Comparison of ENCODE assay signal across 26 mouse cellular contexts in the genomic region with DNA sequence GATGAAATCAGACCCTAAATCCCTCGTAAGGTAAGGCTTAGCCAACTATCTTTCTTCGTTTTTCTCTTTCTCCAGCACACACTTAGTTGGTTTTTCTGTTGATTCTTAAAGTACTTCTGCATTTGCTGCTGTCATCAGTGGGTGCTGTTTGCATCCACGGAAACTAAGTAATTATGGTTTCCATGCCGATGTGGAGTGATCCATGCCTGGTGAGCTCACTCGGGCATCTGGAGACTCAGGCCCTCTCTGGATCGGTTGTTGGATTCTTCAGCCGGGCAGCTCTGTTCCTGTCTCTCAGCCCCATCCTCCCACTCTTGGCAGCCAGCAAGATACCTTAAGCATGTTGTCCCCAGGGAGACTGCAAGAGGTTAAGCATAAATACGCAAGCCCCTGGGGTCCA.
A peak's percentile ranks its signal among the peaks of the same experiment; 100 is the strongest.
DNase-seq lines count a peak whose midpoint lies in the region; ATAC-seq and TF ChIP-seq lines count a peak whose summit lies in the region.
"Had no signal": no experiment of that assay in that cellular context is flagged by ENCODE, and none has a peak within 500 bp of the region (broad histone marks: within the 10 kb centered on the region; RNA-seq: fewer than 3 reads in every experiment).

No protein-coding gene starts in this region.

- H3K4me3 ChIP-seq in forebrain, postnatal 0 days (ENCODE audit: low read depth, low read length): no peak overlapping the region
- no peak overlapping the region for H3K4me3 ChIP-seq in forebrain, embryonic 13.5 days
- no peak overlapping the region for H3K4me3 ChIP-seq in CH12.LX (replicated peaks in 1 of 3; ENCODE audit: low read depth in 2 of 3, low read length in 2 of 3, poor library complexity in 1 of 3)
- H3K4me3 ChIP-seq in lung, postnatal 0 days (ENCODE audit: low read depth, low read length): no peak overlapping the region
- H3K4me3 ChIP-seq in midbrain, embryonic 16.5 days (ENCODE audit: low read depth, low read length): no peak overlapping the region
- H3K4me3 ChIP-seq: embryonic facial prominence, embryonic 12.5 days; erythroblast, embryonic 14.5 days; forebrain, embryonic 12.5 days; heart, adult 2 months; heart, embryonic 10.5 days; heart, embryonic 13.5 days; hindbrain, embryonic 12.5 days; hindbrain, embryonic 15.5 days; intestine, embryonic 15.5 days had no signal

- TF ChIP-seq EP300 in CH12.LX (IDR thresholded peaks at IDR 0.05; ENCODE audit: low read length): no peak
- TF ChIP-seq EP300 in lung, postnatal 0 days (IDR thresholded peaks at IDR 0.05): no peak

- H3K27ac ChIP-seq in forebrain, postnatal 0 days (ENCODE audit: low read depth, low read length): no peak overlapping the region
- no peak overlapping the region for H3K27ac ChIP-seq in forebrain, embryonic 13.5 days
- H3K27ac ChIP-seq in CH12.LX (ENCODE audit: insufficient read depth, low read depth): no peak overlapping the region
- no peak overlapping the region for H3K27ac ChIP-seq in lung, postnatal 0 days (ENCODE audit: low read length)
- H3K27ac ChIP-seq in midbrain, embryonic 16.5 days (ENCODE audit: low read length): no peak overlapping the region
- H3K27ac ChIP-seq: embryonic facial prominence, embryonic 12.5 days; forebrain, embryonic 12.5 days; heart, adult 2 months; heart, embryonic 10.5 days; heart, embryonic 13.5 days; hindbrain, embryonic 12.5 days; hindbrain, embryonic 15.5 days; intestine, embryonic 15.5 days had no signal

- 60% methylated on average over 8 of the region's 8 CpGs for WGBS in forebrain, postnatal 0 days
- WGBS in forebrain, embryonic 13.5 days: 78% methylated on average over 8 of the region's 8 CpGs
- WGBS in lung, postnatal 0 days: 80% methylated on average over 8 of the region's 8 CpGs
- WGBS in midbrain, embryonic 16.5 days: 72% methylated on average over 8 of the region's 8 CpGs

- peak; percentile 74 for ATAC-seq in forebrain, postnatal 0 days
- ATAC-seq in forebrain, embryonic 13.5 days: no peak
- no peak for ATAC-seq in lung, postnatal 0 days
- no peak for ATAC-seq in midbrain, embryonic 16.5 days
- ATAC-seq: CD4-positive, CD25-positive, alpha-beta regulatory T cell, adult 4 months; intestine, embryonic 15.5 days; Patski had no signal

- no peaks in the 10 kb centered on the region for H3K36me3 ChIP-seq in forebrain, postnatal 0 days (ENCODE audit: insufficient read depth)
- H3K36me3 ChIP-seq in forebrain, embryonic 13.5 days (ENCODE audit: poor library complexity, severe bottlenecking): no peaks in the 10 kb centered on the region
- H3K36me3 ChIP-seq in CH12.LX (replicated peaks in 1 of 2; ENCODE audit: control insufficient read depth in 1 of 2, insufficient read depth in 1 of 2, low read length in 1 of 2): no peaks in the 10 kb centered on the region
- no peaks in the 10 kb centered on the region for H3K36me3 ChIP-seq in lung, postnatal 0 days (ENCODE audit: insufficient read depth, low read length)
- H3K36me3 ChIP-seq in midbrain, embryonic 16.5 days (ENCODE audit: control insufficient read depth, insufficient read depth, low read length): no peaks in the 10 kb centered on the region
- H3K36me3 ChIP-seq: embryonic facial prominence, embryonic 12.5 days; forebrain, embryonic 12.5 days; heart, embryonic 10.5 days; heart, embryonic 13.5 days; hindbrain, embryonic 12.5 days; hindbrain, embryonic 15.5 days; intestine, embryonic 15.5 days had no signal

- no peak for TF ChIP-seq RAD21 in CH12.LX (IDR thresholded peaks at IDR 0.05; ENCODE audit: low read depth, low read length)

- TF ChIP-seq CTCF in forebrain, postnatal 0 days (IDR thresholded peaks at IDR 0.05; ENCODE audit: low read depth): no peak
- no peak for TF ChIP-seq CTCF in CH12.LX (conservative IDR thresholded peaks at IDR 0.05 in 1 of 2, IDR thresholded peaks at IDR 0.05 in 1 of 2; ENCODE audit: low read depth in 2 of 2, low read length in 2 of 2)
- TF ChIP-seq CTCF in lung, postnatal 0 days (IDR thresholded peaks at IDR 0.05): no peak

- no peak for TF ChIP-seq POLR2A in CH12.LX (IDR thresholded peaks at IDR 0.05; ENCODE audit: low read depth, low read length)

- H3K79me2 ChIP-seq in CH12.LX (replicated peaks; ENCODE audit: control insufficient read depth, extremely low read depth, insufficient read depth, poor library complexity, severe bottlenecking): no peaks in the 10 kb centered on the region

- no peaks in the 10 kb centered on the region for H3K4me1 ChIP-seq in forebrain, postnatal 0 days (ENCODE audit: insufficient read depth)
- no peaks in the 10 kb centered on the region for H3K4me1 ChIP-seq in forebrain, embryonic 13.5 days
- peaks cover 15 to 34% of the 10 kb centered on the region in 2 experiments for H3K4me1 ChIP-seq in CH12.LX (ENCODE audit: control insufficient read depth in 1 of 2, insufficient read depth in 2 of 2)
- H3K4me1 ChIP-seq in lung, postnatal 0 days (ENCODE audit: insufficient read depth, low read depth, low read length): no peaks in the 10 kb centered on the region
- H3K4me1 ChIP-seq in midbrain, embryonic 16.5 days (ENCODE audit: control insufficient read depth, insufficient read depth, low read length): no peaks in the 10 kb centered on the region
- H3K4me1 ChIP-seq: embryonic facial prominence, embryonic 12.5 days; heart, embryonic 10.5 days; intestine, embryonic 15.5 days had no signal

- dilution Hi-C loops in CH12.LX (cut with MboI; ENCODE audit: extremely low pct_ligation_motif_present, extremely low pct_unique_long_range_greater_than_20kb, low sequenced_read_pairs): no loop called here

- no peak for DNase-seq in forebrain, postnatal 0 days
- peak; percentile 39 for DNase-seq in CH12.LX (ENCODE audit: extremely low read depth)
- DNase-seq in MN1 (ENCODE audit: low spot score): peak; percentile 14
- no peak for DNase-seq in lung, postnatal 0 days (ENCODE audit: low spot score)
- DNase-seq: adrenal gland, postnatal 10 days; adrenal gland, postnatal 36 days; cerebellum, adult 18-20 months; cerebellum, adult 9-10 months; cerebellum, postnatal 14 days; gastrocnemius, postnatal 10 days; gastrocnemius, postnatal 36 days; heart, adult 2 months; heart, postnatal 14 days; heart, postnatal 4 days had no signal

- H3K27me3 ChIP-seq in forebrain, postnatal 0 days (ENCODE audit: insufficient read depth, low read length): no peaks in the 10 kb centered on the region
- H3K27me3 ChIP-seq in forebrain, embryonic 13.5 days: no peaks in the 10 kb centered on the region
- H3K27me3 ChIP-seq in CH12.LX (replicated peaks): no peaks in the 10 kb centered on the region
- H3K27me3 ChIP-seq in lung, postnatal 0 days (replicated peaks; ENCODE audit: insufficient read depth, low read length): no peaks in the 10 kb centered on the region
- no peaks in the 10 kb centered on the region for H3K27me3 ChIP-seq in midbrain, embryonic 16.5 days (ENCODE audit: control insufficient read depth, insufficient read depth, low read depth, low read length)
- H3K27me3 ChIP-seq: embryonic facial prominence, embryonic 12.5 days; heart, embryonic 13.5 days; hindbrain, embryonic 12.5 days; hindbrain, embryonic 15.5 days; intestine, embryonic 15.5 days had no signal

- no peaks in the 10 kb centered on the region for H3K9me3 ChIP-seq in forebrain, postnatal 0 days (ENCODE audit: low read length)
- H3K9me3 ChIP-seq in forebrain, embryonic 13.5 days (replicated peaks): no peaks in the 10 kb centered on the region
- H3K9me3 ChIP-seq in CH12.LX (replicated peaks; ENCODE audit: low read length): no peaks in the 10 kb centered on the region
- no peaks in the 10 kb centered on the region for H3K9me3 ChIP-seq in lung, postnatal 0 days (ENCODE audit: low read length)
- no peaks in the 10 kb centered on the region for H3K9me3 ChIP-seq in midbrain, embryonic 16.5 days (replicated peaks; ENCODE audit: control insufficient read depth, low read length, poor library complexity, severe bottlenecking)
- H3K9me3 ChIP-seq: embryonic facial prominence, embryonic 12.5 days; forebrain, embryonic 12.5 days; heart, embryonic 10.5 days; heart, embryonic 13.5 days; hindbrain, embryonic 12.5 days; hindbrain, embryonic 15.5 days; intestine, embryonic 15.5 days had no signal

- H3K9ac ChIP-seq in forebrain, postnatal 0 days: no peak overlapping the region
- H3K9ac ChIP-seq in forebrain, embryonic 13.5 days: no peak overlapping the region
- H3K9ac ChIP-seq in CH12.LX (ENCODE audit: insufficient read depth, low read depth): no peak overlapping the region
- no peak overlapping the region for H3K9ac ChIP-seq in lung, postnatal 0 days (replicated peaks; ENCODE audit: low read depth)
- H3K9ac ChIP-seq in midbrain, embryonic 16.5 days (ENCODE audit: low read depth, low read length): no peak overlapping the region
- H3K9ac ChIP-seq: embryonic facial prominence, embryonic 12.5 days; forebrain, embryonic 12.5 days; heart, embryonic 13.5 days; hindbrain, embryonic 12.5 days; hindbrain, embryonic 15.5 days; intestine, embryonic 15.5 days had no signal

- in situ Hi-C loops in CH12.LX (cut with MboI; ENCODE audit: low pct_ligation_motif_present, low pct_unique_long_range_greater_than_20kb, low sequenced_read_pairs): no loop called here

- H3K4me2 ChIP-seq in forebrain, postnatal 0 days (ENCODE audit: low read depth): no peak overlapping the region
- H3K4me2 ChIP-seq in forebrain, embryonic 13.5 days: no peak overlapping the region
- H3K4me2 ChIP-seq in CH12.LX (ENCODE audit: insufficient read depth, low read depth, poor library complexity, severe bottlenecking): 0 out of 2 replicates have a peak overlapping the region, but pooled peaks have one; percentile 3
- H3K4me2 ChIP-seq in lung, postnatal 0 days (replicated peaks; ENCODE audit: low read depth, low read length): no peak overlapping the region
- no peak overlapping the region for H3K4me2 ChIP-seq in midbrain, embryonic 16.5 days (ENCODE audit: low read length)
- H3K4me2 ChIP-seq: embryonic facial prominence, embryonic 12.5 days; forebrain, embryonic 12.5 days; heart, embryonic 13.5 days; hindbrain, embryonic 12.5 days; hindbrain, embryonic 15.5 days; intestine, embryonic 15.5 days had no signal

TF ChIP-seq in CH12.LX, 34 proteins besides CTCF, POLR2A, EP300 and RAD21:
- TF ChIP-seq ZMIZ1 (IDR thresholded peaks at IDR 0.05; ENCODE audit: low read depth, low read length) (no peak), USF2 (conservative IDR thresholded peaks at IDR 0.05; ENCODE audit: low read depth, low read length) (no peak), CHD2 (IDR thresholded peaks at IDR 0.05; ENCODE audit: low read length) (no peak), NELFE (IDR thresholded peaks at IDR 0.05; ENCODE audit: low read depth, low read length) (no peak), BHLHE40 (IDR thresholded peaks at IDR 0.05; ENCODE audit: low read depth, low read length) (no peak), IRF4 (IDR thresholded peaks at IDR 0.05; ENCODE audit: low read depth, low read length) (no peak)

Comparison
In these comparisons a context has a peak if more than half of its experiments do, and no peak if none do; other contexts are left out.
1. DNase-seq: peak in CH12.LX (single experiment) and MN1 (single experiment); none in forebrain, postnatal 0 days (single experiment) and lung, postnatal 0 days (single experiment).